Mouse (Mus musculus): Measurements from ENCODE around the gene Mmp15. TPM values are rescaled to one million over a fixed set of nuclear protein-coding genes. Genes with fewer than 3 reads are reported as not detected.
A peak's percentile ranks its signal among the peaks of the same experiment; 100 is the strongest.

Gene Mmp15
- polyA plus RNA-seq, 1 experiment from 2014 or later: 21.1 TPM

- Histone ChIP-seq H3K4me1 (ENCODE audit: control insufficient read depth, insufficient read depth, low read length) (peaks cover 9% of the 10 kb centered on the region), H3K27ac (ENCODE audit: low read depth, low read length) (peak within 1 kb of the TSS; percentile 92), H3K36me3 (ENCODE audit: control insufficient read depth, insufficient read depth, low read length) (peaks cover 21% of the 10 kb centered on the region), H3K4me2 (ENCODE audit: low read depth) (peak within 1 kb of the TSS; percentile 73), H3K4me3 (ENCODE audit: low read depth, low read length) (peak within 1 kb of the TSS; percentile 90), H3K9me3 (ENCODE audit: control insufficient read depth, low read length) (no peaks in the 10 kb centered on the region), H3K9ac (ENCODE audit: low read length) (peak within 1 kb of the TSS; percentile 97), H3K27me3 (ENCODE audit: control insufficient read depth, insufficient read depth, low read length) (no peaks in the 10 kb centered on the region)
- peak; percentile 94 for DNase-seq (ENCODE audit: low spot score)
- peak; percentile 89 for ATAC-seq (ENCODE audit: insufficient read depth, low FRiP score, low TSS enrichment)
- under 1% methylated on average over 58 of the region's 80 CpGs for WGBS
Measured at GRCm38 (mm10) chr8:95331720-95332436, 20.2 kb upstream of the Mmp15 start, which contains the start of the genes Zfp319 and Usb1. Zfp319 (minus strand) TSS chr8:95331950. Usb1 (plus strand) TSS chr8:95332284.

GRCm38 (mm10) chr8:95332437-95333199 lies 19.4 kb upstream of the Mmp15 start:
- Histone ChIP-seq H3K9me3 (ENCODE audit: control insufficient read depth, low read length) (no peaks in the 10 kb centered on the region), H3K4me3 (ENCODE audit: low read depth, low read length) (peak overlapping the region; percentile 90), H3K36me3 (ENCODE audit: control insufficient read depth, insufficient read depth, low read length) (peaks cover 16% of the 10 kb centered on the region), H3K27ac (ENCODE audit: low read depth, low read length) (peak overlapping the region; percentile 92), H3K27me3 (ENCODE audit: control insufficient read depth, insufficient read depth, low read length) (no peaks in the 10 kb centered on the region), H3K9ac (ENCODE audit: low read length) (peak overlapping the region; percentile 97), H3K4me1 (ENCODE audit: control insufficient read depth, insufficient read depth, low read length) (peaks cover 9% of the 10 kb centered on the region), H3K4me2 (ENCODE audit: low read depth) (peak overlapping the region; percentile 73)
- DNase-seq (ENCODE audit: low spot score): no peak
- ATAC-seq (ENCODE audit: insufficient read depth, low FRiP score, low TSS enrichment): peak; percentile 23; the same call in 1 of the 2 replicates
- 31% methylated on average over 21 of the region's 21 CpGs for WGBS

DNA sequence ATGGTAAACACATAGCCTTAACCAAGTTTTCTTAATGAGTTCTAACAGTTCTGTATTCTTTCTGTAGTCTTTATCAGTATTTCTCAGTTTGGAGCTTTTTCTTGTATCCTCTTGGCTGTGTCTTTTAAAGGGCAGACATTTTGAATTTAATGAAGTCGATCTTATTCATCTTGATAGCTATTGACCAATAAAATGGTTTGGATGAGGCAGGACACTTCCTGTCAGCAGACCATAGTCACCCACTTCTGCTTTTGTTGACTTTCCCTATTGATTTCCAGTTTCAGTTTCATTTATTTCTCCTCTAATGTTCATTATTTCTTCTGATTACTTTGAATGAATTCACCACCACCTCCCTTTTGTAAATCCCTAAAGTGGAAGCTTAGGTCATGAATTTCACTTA lies 16.4 kb upstream of the Mmp15 start:
- ATAC-seq (ENCODE audit: insufficient read depth, low FRiP score, low TSS enrichment): no peak
- no peak for DNase-seq (ENCODE audit: low spot score)
- no peak overlapping the region for H3K27ac ChIP-seq (ENCODE audit: low read depth, low read length)
- H3K4me3 ChIP-seq (ENCODE audit: low read depth, low read length): no peak overlapping the region
- no peaks in the 10 kb centered on the region for H3K27me3 ChIP-seq (ENCODE audit: control insufficient read depth, insufficient read depth, low read length)
- H3K36me3 ChIP-seq (ENCODE audit: control insufficient read depth, insufficient read depth, low read length): no peaks in the 10 kb centered on the region
- 91% methylated on average over 1 of the region's 1 CpGs for WGBS
- H3K4me2 ChIP-seq (ENCODE audit: low read depth): no peak overlapping the region
- H3K9me3 ChIP-seq (ENCODE audit: control insufficient read depth, low read length): no peaks in the 10 kb centered on the region
- H3K4me1 ChIP-seq (ENCODE audit: control insufficient read depth, insufficient read depth, low read length): no peaks in the 10 kb centered on the region
- H3K9ac ChIP-seq (ENCODE audit: low read length): no peak overlapping the region

- no peak for DNase-seq (ENCODE audit: low spot score)
- H3K27me3 ChIP-seq (ENCODE audit: control insufficient read depth, insufficient read depth, low read length): no peaks in the 10 kb centered on the region
- no peak for ATAC-seq (ENCODE audit: insufficient read depth, low FRiP score, low TSS enrichment)
- H3K9me3 ChIP-seq (ENCODE audit: control insufficient read depth, low read length): no peaks in the 10 kb centered on the region
- H3K4me2 ChIP-seq (ENCODE audit: low read depth): no peak overlapping the region
- no peak overlapping the region for H3K27ac ChIP-seq (ENCODE audit: low read depth, low read length)
- H3K4me3 ChIP-seq (ENCODE audit: low read depth, low read length): no peak overlapping the region
- no peaks in the 10 kb centered on the region for H3K4me1 ChIP-seq (ENCODE audit: control insufficient read depth, insufficient read depth, low read length)
- H3K9ac ChIP-seq (ENCODE audit: low read length): no peak overlapping the region
- H3K36me3 ChIP-seq (ENCODE audit: control insufficient read depth, insufficient read depth, low read length): no peaks in the 10 kb centered on the region
Measured at GRCm38 (mm10) chr8:95336363-95336762, 15.7 kb upstream of the Mmp15 start.

- DNase-seq (ENCODE audit: low spot score): no peak
- no peaks in the 10 kb centered on the region for H3K27me3 ChIP-seq (ENCODE audit: control insufficient read depth, insufficient read depth, low read length)
- H3K9ac ChIP-seq (ENCODE audit: low read length): no peak overlapping the region
- H3K4me2 ChIP-seq (ENCODE audit: low read depth): no peak overlapping the region
- no peaks in the 10 kb centered on the region for H3K9me3 ChIP-seq (ENCODE audit: control insufficient read depth, low read length)
- WGBS: 82% methylated on average over 5 of the region's 5 CpGs
- H3K4me1 ChIP-seq (ENCODE audit: control insufficient read depth, insufficient read depth, low read length): no peaks in the 10 kb centered on the region
- no peak for ATAC-seq (ENCODE audit: insufficient read depth, low FRiP score, low TSS enrichment)
- H3K4me3 ChIP-seq (ENCODE audit: low read depth, low read length): no peak overlapping the region
- H3K27ac ChIP-seq (ENCODE audit: low read depth, low read length): no peak overlapping the region
- peaks cover 3% of the 10 kb centered on the region; the same call in 1 of the 2 replicates for H3K36me3 ChIP-seq (ENCODE audit: control insufficient read depth, insufficient read depth, low read length)
Measured at GRCm38 (mm10) chr8:95341721-95342120, 10.3 kb upstream of the Mmp15 start.

- no peaks in the 10 kb centered on the region for H3K27me3 ChIP-seq (ENCODE audit: control insufficient read depth, insufficient read depth, low read length)
- DNase-seq (ENCODE audit: low spot score) (no peak), ATAC-seq (ENCODE audit: insufficient read depth, low FRiP score, low TSS enrichment) (no peak)
- H3K27ac ChIP-seq (ENCODE audit: low read depth, low read length): no peak overlapping the region
- no peak overlapping the region for H3K4me3 ChIP-seq (ENCODE audit: low read depth, low read length)
- 77% methylated on average over 6 of the region's 6 CpGs for WGBS
- H3K36me3 ChIP-seq (ENCODE audit: control insufficient read depth, insufficient read depth, low read length): peaks cover 3% of the 10 kb centered on the region; the same call in 1 of the 2 replicates
- H3K9ac ChIP-seq (ENCODE audit: low read length): no peak overlapping the region
- H3K4me2 ChIP-seq (ENCODE audit: low read depth): no peak overlapping the region
- H3K9me3 ChIP-seq (ENCODE audit: control insufficient read depth, low read length): no peaks in the 10 kb centered on the region
- H3K4me1 ChIP-seq (ENCODE audit: control insufficient read depth, insufficient read depth, low read length): no peaks in the 10 kb centered on the region
Measured at GRCm38 (mm10) chr8:95344668-95345067, 7.4 kb upstream of the Mmp15 start.

- ATAC-seq (ENCODE audit: insufficient read depth, low FRiP score, low TSS enrichment) (peak; percentile 46; the same call in 1 of the 2 replicates), DNase-seq (ENCODE audit: low spot score) (peak; percentile 79)
- 15% methylated on average over 8 of the region's 8 CpGs for WGBS
- Histone ChIP-seq H3K4me1 (ENCODE audit: control insufficient read depth, insufficient read depth, low read length) (peaks cover 2% of the 10 kb centered on the region; the same call in 1 of the 2 replicates), H3K4me2 (ENCODE audit: low read depth) (no peak overlapping the region), H3K27ac (ENCODE audit: low read depth, low read length) (no peak overlapping the region), H3K27me3 (ENCODE audit: control insufficient read depth, insufficient read depth, low read length) (peaks cover 4% of the 10 kb centered on the region; the same call in 1 of the 2 replicates), H3K9ac (ENCODE audit: low read length) (no peak overlapping the region), H3K9me3 (ENCODE audit: control insufficient read depth, low read length) (no peaks in the 10 kb centered on the region), H3K4me3 (ENCODE audit: low read depth, low read length) (no peak overlapping the region), H3K36me3 (ENCODE audit: control insufficient read depth, insufficient read depth, low read length) (peaks cover 3% of the 10 kb centered on the region; the same call in 1 of the 2 replicates)
Measured at GRCm38 (mm10) chr8:95346643-95347545, 5.2 kb upstream of the Mmp15 start.

- Histone ChIP-seq H3K4me2 (ENCODE audit: low read depth) (no peak overlapping the region), H3K27ac (ENCODE audit: low read depth, low read length) (no peak overlapping the region), H3K36me3 (ENCODE audit: control insufficient read depth, insufficient read depth, low read length) (peaks cover 3% of the 10 kb centered on the region; the same call in 1 of the 2 replicates), H3K9me3 (ENCODE audit: control insufficient read depth, low read length) (no peaks in the 10 kb centered on the region), H3K9ac (ENCODE audit: low read length) (no peak overlapping the region), H3K27me3 (ENCODE audit: control insufficient read depth, insufficient read depth, low read length) (peaks cover 4% of the 10 kb centered on the region; the same call in 1 of the 2 replicates), H3K4me3 (ENCODE audit: low read depth, low read length) (no peak overlapping the region), H3K4me1 (ENCODE audit: control insufficient read depth, insufficient read depth, low read length) (peaks cover 4% of the 10 kb centered on the region; the same call in 1 of the 2 replicates)
- DNase-seq (ENCODE audit: low spot score): no peak
- no peak for ATAC-seq (ENCODE audit: insufficient read depth, low FRiP score, low TSS enrichment)
- WGBS: 80% methylated on average over 2 of the region's 2 CpGs
Measured at GRCm38 (mm10) chr8:95348356-95348755, 3.7 kb upstream of the Mmp15 start.

All from neural tube, embryonic 11.5 days (tissue).